Mouse (Mus musculus) MEL (cell line): ENCODE measurements around the gene Chrdl2. TPM values are rescaled to one million over a fixed set of nuclear protein-coding genes. Genes with fewer than 3 reads are reported as not detected.

Experiments used
- DNase-seq: peaks from one replicate; pipeline ENCODE4 v3.0.0; 2011; ENCODE audit warnings: low read depth, low spot score
- H3K27ac ChIP-seq: 2 replicates; pipeline ENCODE4 v1.5.1; 2012; ENCODE audit warnings: low read depth, mild to moderate bottlenecking, control low read depth, low read length, moderate library complexity; ENCODE audit not compliant: control insufficient read depth
- H3K27me3 ChIP-seq, 2 experiments: fragments of 150-350 bp in 1 of 2; sonication (generic) in 1 of 2; 2 replicates each; pipeline ENCODE4 v1.6.1; 2012; ENCODE audit warnings: low read length in 2 of 2, mild to moderate bottlenecking in 2 of 2, improper control_type of control experiment in 1 of 2, moderate library complexity in 1 of 2; ENCODE audit not compliant: insufficient read depth in 2 of 2, control insufficient read depth in 1 of 2
- H3K36me3 ChIP-seq, 2 experiments: 2 replicates each; pipeline ENCODE4 v1.6.1; 2012 to 2014; ENCODE audit warnings: low read length in 2 of 2, improper control_type of control experiment in 1 of 2, inconsistent platforms in 1 of 2, mild to moderate bottlenecking in 1 of 2; ENCODE audit not compliant: insufficient read depth in 2 of 2, control insufficient read depth in 1 of 2
- H3K4me1 ChIP-seq, 2 experiments: fragments of 150-350 bp in 1 of 2; sonication (generic) in 1 of 2; 2 replicates each; pipeline ENCODE4 v1.6.1; 2012; ENCODE audit warnings: low read length in 2 of 2, improper control_type of control experiment in 1 of 2, mild to moderate bottlenecking in 1 of 2; ENCODE audit not compliant: insufficient read depth in 2 of 2, control insufficient read depth in 1 of 2
- H3K4me3 ChIP-seq, 2 experiments: fragments of 150-350 bp in 1 of 2; sonication (generic) in 1 of 2; 2 replicates each; pipeline ENCODE4 v1.5.1; 2012; ENCODE audit warnings: low read depth in 2 of 2, low read length in 2 of 2, mild to moderate bottlenecking in 2 of 2, moderate library complexity in 2 of 2, control low read depth in 1 of 2, improper control_type of control experiment in 1 of 2; ENCODE audit not compliant: control insufficient read depth in 1 of 2, insufficient read depth in 1 of 2
- H3K79me2 ChIP-seq: 2 replicates; pipeline ENCODE4 v1.6.1; 2012; ENCODE audit warnings: mild to moderate bottlenecking, low read length, moderate library complexity; ENCODE audit not compliant: control insufficient read depth, poor library complexity, insufficient read depth
- H3K9ac ChIP-seq: 2 replicates; pipeline ENCODE4 v1.6.1; 2012; ENCODE audit warnings: low read depth, mild to moderate bottlenecking, control low read depth, low read length, moderate library complexity; ENCODE audit not compliant: control insufficient read depth, poor library complexity, severe bottlenecking
- H3K9me3 ChIP-seq: fragments of 150-350 bp; sonication (generic); replicated peaks from 2 replicates; pipeline ENCODE4 v1.6.1; 2012; ENCODE audit warnings: mild to moderate bottlenecking, low read length, improper control_type of control experiment, moderate library complexity; ENCODE audit not compliant: insufficient read depth
- BHLHE40 ChIP-seq: IDR thresholded peaks from 2 replicates; pipeline ENCODE4 v1.6.1; 2012; ENCODE audit warnings: low read depth, mild to moderate bottlenecking, inconsistent platforms, low read length, improper control_type of control experiment, borderline replicate concordance
- CHD1 ChIP-seq: IDR thresholded peaks from 2 replicates; pipeline ENCODE4 v1.6.1; 2012; ENCODE audit warnings: low read depth, mild to moderate bottlenecking, inconsistent platforms, low read length, improper control_type of control experiment
- EP300 ChIP-seq, 2 experiments: IDR thresholded peaks; 2 replicates each; pipeline ENCODE4 v1.6.1; 2011; ENCODE audit warnings: improper control_type of control experiment in 2 of 2, low read length in 2 of 2, low read depth in 1 of 2, mild to moderate bottlenecking in 1 of 2
- ETS1 ChIP-seq: IDR thresholded peaks from 2 replicates; pipeline ENCODE4 v1.6.1; 2012; ENCODE audit warnings: low read depth, mild to moderate bottlenecking, inconsistent platforms, low read length, improper control_type of control experiment, moderate library complexity
- GABPA ChIP-seq: IDR thresholded peaks from 2 replicates; pipeline ENCODE4 v1.6.1; 2012; ENCODE audit warnings: low read depth, mild to moderate bottlenecking, inconsistent platforms, low read length, improper control_type of control experiment, moderate library complexity
- GATA1 ChIP-seq: IDR thresholded peaks from 2 replicates; pipeline ENCODE4 v1.6.1; 2011; ENCODE audit warnings: low read depth, low read length, improper control_type of control experiment
- HCFC1 ChIP-seq: IDR thresholded peaks from 2 replicates; pipeline ENCODE4 v1.6.1; 2012; ENCODE audit warnings: low read depth, mild to moderate bottlenecking, inconsistent platforms, low read length, improper control_type of control experiment, moderate library complexity
- MAZ ChIP-seq: IDR thresholded peaks from 2 replicates; pipeline ENCODE4 v1.6.1; 2012; ENCODE audit warnings: low read depth, mild to moderate bottlenecking, inconsistent platforms, low read length, improper control_type of control experiment
- MXI1 ChIP-seq: IDR thresholded peaks from 2 replicates; pipeline ENCODE4 v1.6.1; 2011; ENCODE audit warnings: mild to moderate bottlenecking, low read depth, low read length, improper control_type of control experiment
- NRF1 ChIP-seq: IDR thresholded peaks from 2 replicates; pipeline ENCODE4 v1.6.1; 2014; ENCODE audit warnings: low read depth, mild to moderate bottlenecking, inconsistent platforms, low read length, improper control_type of control experiment, moderate library complexity; ENCODE audit not compliant: poor library complexity, insufficient read depth, severe bottlenecking
- POLR2AphosphoS5 ChIP-seq: IDR thresholded peaks from 2 replicates; pipeline ENCODE4 v1.6.1; 2012; ENCODE audit warnings: low read depth, borderline replicate concordance, mild to moderate bottlenecking, inconsistent platforms, low read length, moderate library complexity, mixed read lengths
- RAD21 ChIP-seq: IDR thresholded peaks from 2 replicates; pipeline ENCODE4 v1.6.1; 2011; ENCODE audit warnings: mild to moderate bottlenecking, low read depth, low read length, improper control_type of control experiment
- SIN3A ChIP-seq: IDR thresholded peaks from 2 replicates; pipeline ENCODE4 v1.6.1; 2012; ENCODE audit warnings: low read length, improper control_type of control experiment, inconsistent platforms
- SMC3 ChIP-seq: IDR thresholded peaks from 2 replicates; pipeline ENCODE4 v1.6.1; 2011; ENCODE audit warnings: low read depth, low read length, improper control_type of control experiment
- TBP ChIP-seq: IDR thresholded peaks from 2 replicates; pipeline ENCODE4 v1.8.0; 2011; ENCODE audit warnings: low read depth, low read length, improper control_type of control experiment
- USF1 ChIP-seq: IDR thresholded peaks from 2 replicates; pipeline ENCODE4 v1.6.1; 2014; ENCODE audit warnings: low read depth, mild to moderate bottlenecking, inconsistent platforms, low read length, improper control_type of control experiment, moderate library complexity
- ZC3H11A ChIP-seq: IDR thresholded peaks from 2 replicates; pipeline ENCODE4 v1.6.1; 2012; ENCODE audit warnings: low read depth, mild to moderate bottlenecking, inconsistent platforms, low read length, improper control_type of control experiment
- ZKSCAN1 ChIP-seq: IDR thresholded peaks from 2 replicates; pipeline ENCODE4 v1.6.1; 2012; ENCODE audit warnings: low read depth, mild to moderate bottlenecking, inconsistent platforms, low read length, improper control_type of control experiment, moderate library complexity
- ZMIZ1 ChIP-seq: IDR thresholded peaks from 2 replicates; pipeline ENCODE4 v1.6.1; 2012; ENCODE audit warnings: low read depth, mild to moderate bottlenecking, inconsistent platforms, low read length, improper control_type of control experiment, moderate library complexity
- polyA plus RNA-seq, 2 experiments: library from polyadenylated mRNA; stranded (reverse) in 1 of 2; unstranded in 1 of 2; fragments of >175 nt in 1 of 2; fragments of >200 nt in 1 of 2; gene quantifications; 2 replicates each; pipeline versions ENCODE4 v1.2.1 to v1.2.4; 2012; ENCODE audit warnings: low replicate concordance in 2 of 2, low read depth in 1 of 2; ENCODE audit not compliant: insufficient read length in 2 of 2, insufficient read depth in 1 of 2, missing spikeins in 1 of 2
- total RNA-seq: library from RNA; depleted of rRNA; stranded (reverse); fragments of 300-350 nt; gene quantifications from 2 replicates; pipeline ENCODE4 v1.2.3, GENCODE M21; 2012

The Chrdl2 gene
- total and polyA plus RNA-seq, 3 experiments: 0.08 TPM; not detected in 2

- Histone ChIP-seq H3K9ac (no peak overlapping the region), H3K9me3 (no peaks in the 10 kb centered on the region), H3K4me3 (no peak overlapping the region), H3K79me2 (no peaks in the 10 kb centered on the region), H3K27me3 (peaks cover 0 to 2% of the 10 kb centered on the region in 2 experiments; a peak in 2 of 4 replicates)
- TF ChIP-seq RAD21 (no peak), ZMIZ1 (no peak), ZC3H11A (no peak), TBP (no peak), BHLHE40 (no peak), ETS1 (no peak), NRF1 (no peak), HCFC1 (no peak), GABPA (no peak), SIN3A (no peak), EP300 (IDR thresholded peaks at IDR 0.05; ENCODE audit: low read depth in 1 of 2, low read length in 2 of 2) (no peak), POLR2AphosphoS5 (no peak), USF1 (no peak), GATA1 (no peak), CHD1 (no peak)
- TF ChIP-seq, all 39 proteins: peak for 0
- no peak overlapping the region for H3K27ac ChIP-seq
- no peaks in the 10 kb centered on the region for H3K36me3 ChIP-seq
- no peaks in the 10 kb centered on the region for H3K4me1 ChIP-seq
- DNase-seq: no peak
Measured at GRCm38 (mm10) chr7:100036050-100036449, 30.1 kb downstream of the Chrdl2 start.

- H3K27me3 ChIP-seq: peaks cover 0 to 2% of the 10 kb centered on the region in 2 experiments; a peak in 2 of 4 replicates
- H3K9ac ChIP-seq: no peak overlapping the region
- TF ChIP-seq ZKSCAN1: no peak
- no peak for TF ChIP-seq TBP
- no peak for TF ChIP-seq MXI1
- TF ChIP-seq SMC3: no peak
- no peak for TF ChIP-seq MAZ
- TF ChIP-seq, all 39 proteins: peak for 0
- Histone ChIP-seq H3K4me3 (no peak overlapping the region), H3K36me3 (no peaks in the 10 kb centered on the region), H3K9me3 (no peaks in the 10 kb centered on the region), H3K79me2 (no peaks in the 10 kb centered on the region), H3K27ac (no peak overlapping the region), H3K4me1 (no peaks in the 10 kb centered on the region)
- DNase-seq: no peak
Measured at GRCm38 (mm10) chr7:100036495-100036894, 30.5 kb downstream of the Chrdl2 start.
